Mouse (Mus musculus): ENCODE measurements at regions not wholly inside any gene's neighbourhood (a gene's known extent, or its start where the extent isn't known, plus 50 kb on each side); places are given as distances from the start of the nearest gene placed in this dataset.
"Not testable (repeated sequence)": the region's sequence is repeated elsewhere in the genome, so short reads cannot be mapped to it uniquely, and the experiment has no call there.

GRCm38 (mm10) chr3:78755686-78756476, 530.4 kb downstream of the Rapgef2 start:
- DNase-seq: no peak

GRCm38 (mm10) chr3:78736111-78736510, 550.2 kb downstream of the Rapgef2 start:
- no peak for DNase-seq

- no peak for DNase-seq
These were observed 569.6 kb downstream of the Rapgef2 start for GRCm38 (mm10) chr3:78716691-78717090.

GRCm38 (mm10) chr3:78707687-78708086, 578.6 kb downstream of the Rapgef2 start:
- no peak for DNase-seq

- DNase-seq: no peak
These were observed 587.4 kb downstream of the Rapgef2 start for GRCm38 (mm10) chr3:78698936-78699335.

- DNase-seq: no peak
These were observed 594.8 kb downstream of the Rapgef2 start for GRCm38 (mm10) chr3:78691499-78691898.

- no peak for DNase-seq
These were observed 608.7 kb downstream of the Rapgef2 start for GRCm38 (mm10) chr3:78677656-78678055.

- DNase-seq: no peak
These were observed 609.5 kb downstream of the Rapgef2 start for GRCm38 (mm10) chr3:78676806-78677205.

- no peak for DNase-seq
These were observed 611.7 kb downstream of the Rapgef2 start for GRCm38 (mm10) chr3:78674529-78675187.

GRCm38 (mm10) chr3:78668050-78668449, 618.3 kb downstream of the Rapgef2 start:
- no peak for DNase-seq

- no peak for DNase-seq
These were observed 618.8 kb downstream of the Rapgef2 start for GRCm38 (mm10) chr3:78667374-78668023.

- DNase-seq: no peak
These were observed 638.2 kb downstream of the Rapgef2 start for GRCm38 (mm10) chr3:78648115-78648514.

GRCm38 (mm10) chr3:78635386-78635785, 650.9 kb downstream of the Rapgef2 start:
- no peak for DNase-seq

- peak; percentile 16 for DNase-seq
These were observed 667.4 kb downstream of the Rapgef2 start for GRCm38 (mm10) chr3:78618900-78619299.

GRCm38 (mm10) chr3:78594718-78595236, 691.5 kb downstream of the Rapgef2 start:
- DNase-seq: no peak

GRCm38 (mm10) chr3:78594305-78594704, 692.0 kb downstream of the Rapgef2 start:
- no peak for DNase-seq

- no peak for DNase-seq
These were observed 699.7 kb downstream of the Rapgef2 start for GRCm38 (mm10) chr3:78586639-78587038.

GRCm38 (mm10) chr3:78581868-78582267, 704.4 kb downstream of the Rapgef2 start:
- DNase-seq: peak; percentile 7

- DNase-seq: peak; percentile 9
These were observed 705.2 kb downstream of the Rapgef2 start for GRCm38 (mm10) chr3:78581100-78581499.

- no peak for DNase-seq
These were observed 710.5 kb downstream of the Rapgef2 start for GRCm38 (mm10) chr3:78575667-78576464.

GRCm38 (mm10) chr3:78574807-78575206, 711.5 kb downstream of the Rapgef2 start:
- DNase-seq: no peak

GRCm38 (mm10) chr3:78573299-78573698, 713.0 kb downstream of the Rapgef2 start:
- DNase-seq: no peak

- not testable (repeated sequence) for DNase-seq
These were observed 721.4 kb downstream of the Rapgef2 start for GRCm38 (mm10) chr3:78564926-78565325.
